Mouse (Mus musculus): ENCODE results near the gene Oasl2.
"Not testable (repeated sequence)": the region's sequence is repeated elsewhere in the genome, so short reads cannot be mapped to it uniquely, and the experiment has no call there.

Gene Oasl2

DNA sequence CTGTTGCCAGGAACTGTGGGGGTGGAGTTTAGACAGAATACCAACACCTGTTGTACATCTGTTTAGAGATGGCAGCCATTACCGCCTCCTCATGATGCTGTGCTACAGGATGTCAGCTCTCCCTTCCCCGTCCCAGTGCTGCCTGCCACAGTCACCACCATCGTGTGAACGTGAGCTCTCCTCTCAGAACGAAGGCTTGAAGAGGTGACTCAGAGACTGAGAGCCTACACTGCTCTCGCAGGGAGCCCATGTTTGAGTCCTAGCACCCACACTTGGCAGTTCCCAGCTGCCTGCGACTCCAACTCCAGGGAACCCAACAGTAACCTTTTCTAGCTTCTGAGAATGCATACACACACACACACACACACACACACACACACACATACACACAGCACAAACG lies 18.1 kb downstream of the Oasl2 start:
- in situ Hi-C loops (cut with MboI, MseI) = loop anchor here (5.0 kb wide), 1 partner anchor 58 kb away; the partner anchor contains the start of gene Gm9936

DNA sequence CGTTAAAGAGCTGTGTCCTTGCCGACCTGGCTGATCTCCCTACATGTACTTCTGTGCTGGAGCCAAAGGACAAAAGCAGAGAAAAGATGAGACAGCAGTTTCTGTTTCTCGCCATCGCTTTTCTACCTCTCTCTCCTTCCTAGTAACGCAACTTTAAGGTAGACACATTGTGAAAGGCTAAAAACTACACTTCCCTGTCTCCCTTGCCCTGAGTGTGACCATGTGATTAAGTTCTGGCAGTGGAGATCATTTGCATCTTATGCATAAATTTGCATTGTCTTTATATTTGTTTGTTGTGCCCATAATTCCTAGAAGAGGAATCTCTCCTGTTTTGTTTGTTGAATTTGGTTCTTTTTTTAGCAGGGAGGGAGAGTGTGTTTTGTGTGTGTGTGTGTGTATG lies 19.1 kb downstream of the Oasl2 start:
- in situ Hi-C loops (cut with MboI, MseI) = no loop called here

DNA sequence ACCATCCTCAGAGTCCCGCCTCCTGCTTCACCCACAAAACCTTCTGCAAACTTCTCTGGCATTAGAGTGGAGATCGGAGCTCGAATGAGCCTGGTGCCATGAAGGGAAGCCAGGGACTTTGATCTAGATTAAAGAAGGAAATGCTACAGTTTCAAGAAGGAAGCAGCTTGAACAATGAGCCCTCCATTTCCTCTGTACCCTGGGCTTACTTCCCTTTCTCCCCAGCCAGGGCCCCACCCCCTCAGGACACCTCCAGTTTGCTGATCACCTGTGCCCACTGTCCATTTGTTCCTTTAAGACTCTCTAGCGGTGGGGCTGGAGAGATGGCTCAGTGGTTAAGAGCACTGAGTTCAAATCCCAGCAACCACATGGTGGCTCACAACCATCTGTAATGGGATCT lies 20.0 kb downstream of the Oasl2 start:
- in situ Hi-C loops (cut with MboI, MseI) = no loop called here

DNA sequence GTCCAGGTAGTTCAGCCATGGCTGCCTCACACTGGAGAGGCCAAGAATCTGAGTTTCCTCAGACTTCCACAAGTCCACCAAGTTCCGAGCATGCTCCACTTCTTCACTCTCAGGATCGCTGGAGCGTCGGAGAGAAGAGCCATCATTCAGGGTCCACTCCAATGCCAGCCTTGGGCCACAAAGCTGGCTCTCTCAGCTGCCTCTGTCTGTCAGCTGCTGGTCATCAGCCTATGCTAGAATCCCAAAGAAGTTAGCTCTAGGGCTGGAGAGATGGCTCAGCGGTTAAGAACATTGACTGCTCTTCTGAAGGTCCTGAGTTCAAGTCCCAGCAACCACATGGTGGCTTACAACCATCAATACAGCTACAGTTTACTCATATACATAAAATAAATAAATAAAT lies 20.6 kb downstream of the Oasl2 start:
- in situ Hi-C loops (cut with MboI, MseI) = not testable (repeated sequence)

DNA sequence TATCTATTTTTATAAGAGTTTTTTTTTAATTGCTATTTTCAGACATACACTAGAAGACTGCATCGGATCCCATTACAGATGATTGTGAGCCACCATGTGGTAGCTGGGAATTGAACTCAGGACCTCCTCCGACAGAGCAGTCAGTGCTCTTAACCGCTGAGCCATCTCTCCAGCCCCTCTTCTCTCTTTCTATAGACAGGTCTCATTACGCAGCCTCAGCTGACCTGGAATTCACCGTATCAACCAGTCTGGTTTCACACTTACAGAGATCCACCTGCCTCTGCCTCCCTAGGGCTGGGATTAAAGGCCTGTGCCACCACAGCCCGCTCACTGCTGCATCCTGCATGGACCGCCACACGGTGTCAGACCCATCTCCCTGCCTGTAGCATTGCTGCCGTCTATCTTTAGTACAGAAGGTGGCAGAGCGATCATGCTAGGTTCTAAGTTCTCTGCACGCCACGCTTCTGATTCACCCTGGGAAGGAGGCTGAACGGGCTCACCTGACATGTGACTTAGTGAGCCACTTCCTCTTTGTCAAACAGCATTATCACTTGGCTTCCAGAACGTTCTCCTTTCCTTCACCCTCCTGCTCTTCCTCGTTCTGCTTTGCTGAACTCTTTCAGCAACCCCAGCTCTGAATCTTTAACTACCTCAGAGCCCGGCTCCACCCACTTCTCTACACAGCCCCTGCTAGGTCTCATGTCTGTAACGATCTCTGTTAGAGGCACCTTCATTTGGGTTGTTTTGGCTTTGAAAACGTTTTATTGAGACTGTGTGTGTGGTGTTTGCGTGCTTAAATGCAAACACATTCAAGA lies 25.0 kb downstream of the Oasl2 start:
- in situ Hi-C loops (cut with MboI, MseI) = no loop called here

DNA sequence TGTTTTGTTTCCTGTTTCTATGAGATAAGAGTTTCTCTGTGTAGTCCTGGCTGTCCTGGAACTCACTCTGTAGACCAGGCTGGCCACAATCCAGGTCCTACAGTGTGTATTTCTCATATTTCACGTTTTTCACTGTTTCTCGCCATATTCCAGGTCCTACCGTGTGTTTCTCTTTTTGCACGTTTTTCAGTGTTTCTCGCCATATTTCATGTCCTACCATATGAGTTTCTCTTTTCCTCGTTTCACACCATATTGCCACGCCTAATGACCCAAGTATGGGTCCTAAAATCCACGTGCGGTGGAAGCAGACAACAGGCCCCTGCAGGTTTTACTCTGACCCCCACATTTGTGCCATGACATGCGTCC lies 25.6 kb downstream of the Oasl2 start:
- in situ Hi-C loops (cut with MboI, MseI) = no loop called here

DNA sequence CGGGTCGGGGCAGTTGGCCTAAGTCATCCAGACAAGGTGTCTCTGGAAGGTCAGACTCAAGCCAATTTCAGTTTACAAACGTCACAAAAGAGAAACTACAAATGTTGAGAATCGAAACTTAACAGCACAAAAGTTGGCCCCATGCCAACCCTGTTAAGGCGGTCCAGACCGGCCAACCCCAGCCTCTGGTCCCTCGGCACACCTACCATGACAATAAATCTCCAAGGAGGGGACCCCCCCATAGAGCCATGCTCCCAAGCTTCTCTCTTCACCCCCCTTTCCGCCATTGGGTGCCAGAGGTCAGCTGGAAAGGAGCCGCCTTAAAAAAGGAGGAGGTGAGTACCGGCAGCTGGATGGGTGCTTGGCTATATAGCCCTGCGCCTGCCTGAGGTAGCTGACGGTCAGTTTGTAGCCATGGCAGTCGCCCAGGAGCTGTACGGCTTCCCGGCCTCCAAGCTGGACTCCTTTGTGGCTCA lies 26.3 kb downstream of the Oasl2 start, which contains the start of gene Oasl1:
Gene Oasl1 (plus strand): TSS at position 243 of the 476 bp plus-strand sequence.
- in situ Hi-C loops (cut with MboI, MseI) = no loop called here

DNA sequence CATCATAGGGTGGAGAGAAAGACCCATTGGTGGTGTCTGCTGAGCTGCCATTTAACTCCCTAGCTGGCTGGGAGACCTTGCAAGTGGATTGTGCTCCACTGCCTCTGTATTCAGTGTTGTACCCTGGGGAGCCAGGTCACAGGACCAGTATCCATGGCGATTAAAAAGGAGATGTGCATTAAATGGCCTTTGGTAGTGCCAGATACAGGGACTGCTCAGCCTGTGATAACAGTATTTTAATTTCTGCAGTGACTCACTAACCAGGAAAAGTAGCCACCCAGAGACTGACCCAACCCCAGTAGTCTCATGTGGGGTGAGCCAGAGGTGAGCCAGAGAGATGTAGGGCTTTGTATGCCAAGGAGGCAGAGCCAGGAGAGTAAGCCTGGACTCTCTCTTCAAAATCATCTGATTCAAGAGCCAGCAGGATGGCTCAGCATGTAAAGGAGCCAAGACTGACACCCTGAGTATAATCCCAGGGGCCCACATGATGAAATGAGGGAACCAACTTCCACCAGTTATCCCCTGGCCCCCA lies 29.5 kb downstream of the Oasl2 start:
- in situ Hi-C loops (cut with MboI, MseI) = no loop called here

DNA sequence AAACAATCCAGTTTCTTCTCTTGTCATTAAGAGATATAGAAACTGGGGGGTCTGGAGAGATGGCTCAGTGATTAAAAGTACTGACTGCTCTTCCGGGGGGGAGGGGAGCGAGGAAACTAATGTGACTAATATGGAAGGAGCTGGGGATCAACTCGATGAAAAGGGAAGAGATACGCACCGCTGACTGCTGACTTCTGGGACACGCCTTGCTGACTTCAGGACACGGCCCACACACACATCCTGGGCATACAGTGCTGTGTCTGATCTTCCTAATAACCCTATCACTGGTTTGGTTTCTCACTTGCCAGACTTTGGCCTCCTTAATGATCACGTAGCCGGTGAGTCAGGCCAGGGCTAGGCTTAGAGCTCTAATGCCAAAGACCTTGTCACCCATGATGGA lies 30.0 kb downstream of the Oasl2 start:
- in situ Hi-C loops (cut with MboI, MseI) = no loop called here

DNA sequence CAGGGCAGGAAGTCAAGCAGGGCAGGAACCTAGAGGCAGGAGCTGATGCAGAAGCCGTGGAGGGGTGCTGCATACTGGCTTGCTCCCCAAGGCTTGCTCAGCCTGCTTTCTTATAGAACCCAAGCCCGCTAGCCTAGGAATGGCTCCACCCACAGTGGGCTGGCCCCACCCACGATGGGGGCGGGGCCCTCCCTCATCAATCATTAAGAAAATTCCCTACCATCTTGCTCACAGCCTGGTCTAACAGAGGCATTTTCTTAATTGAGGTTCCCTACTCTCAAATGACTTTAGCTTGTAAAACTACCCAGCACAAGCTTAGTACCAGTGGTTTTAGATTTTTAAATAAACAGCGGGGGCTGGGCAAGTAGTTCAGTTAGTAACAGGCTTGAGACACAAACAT lies 34.9 kb downstream of the Oasl2 start:
- in situ Hi-C loops (cut with MboI, MseI) = no loop called here

DNA sequence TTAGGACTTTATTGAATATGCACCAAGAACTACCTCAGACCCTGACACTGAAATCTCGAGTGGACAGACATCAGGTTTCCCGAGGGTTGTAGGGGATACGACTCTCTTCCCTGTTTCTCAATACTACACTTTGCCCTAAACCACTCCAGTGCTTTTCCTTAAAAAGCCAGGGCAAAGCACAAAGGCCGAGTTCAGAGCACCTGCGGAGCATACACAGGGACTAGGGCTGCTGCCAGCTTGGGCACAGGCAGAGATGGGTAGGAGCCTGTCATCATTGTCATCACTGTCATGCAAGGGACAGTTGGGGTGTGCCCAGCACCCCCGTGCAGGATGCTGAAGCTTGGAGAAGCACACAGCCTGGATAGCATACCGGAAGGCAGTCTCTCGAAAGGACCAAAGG lies 36.5 kb downstream of the Oasl2 start:
- in situ Hi-C loops (cut with MboI, MseI) = no loop called here

DNA sequence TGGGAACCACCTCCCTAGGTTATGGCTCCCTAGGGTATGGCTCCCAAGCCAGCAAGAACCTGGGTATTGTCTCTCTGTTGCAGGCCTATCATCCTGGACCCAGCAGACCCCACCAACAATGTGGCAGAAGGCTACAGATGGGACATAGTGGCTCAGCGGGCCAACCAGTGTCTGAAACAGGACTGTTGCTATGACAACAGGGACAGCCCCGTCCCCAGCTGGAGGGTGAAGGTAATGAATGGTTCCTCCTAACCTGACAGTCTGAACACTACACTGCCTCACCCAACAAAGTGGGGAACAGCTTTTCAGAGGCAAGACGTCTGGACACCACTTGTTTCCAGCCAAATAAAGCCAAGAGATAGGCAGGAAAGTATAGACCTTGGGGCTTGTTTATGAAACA lies 39.1 kb downstream of the Oasl2 start:
- in situ Hi-C loops (cut with MboI, MseI) = no loop called here

DNA sequence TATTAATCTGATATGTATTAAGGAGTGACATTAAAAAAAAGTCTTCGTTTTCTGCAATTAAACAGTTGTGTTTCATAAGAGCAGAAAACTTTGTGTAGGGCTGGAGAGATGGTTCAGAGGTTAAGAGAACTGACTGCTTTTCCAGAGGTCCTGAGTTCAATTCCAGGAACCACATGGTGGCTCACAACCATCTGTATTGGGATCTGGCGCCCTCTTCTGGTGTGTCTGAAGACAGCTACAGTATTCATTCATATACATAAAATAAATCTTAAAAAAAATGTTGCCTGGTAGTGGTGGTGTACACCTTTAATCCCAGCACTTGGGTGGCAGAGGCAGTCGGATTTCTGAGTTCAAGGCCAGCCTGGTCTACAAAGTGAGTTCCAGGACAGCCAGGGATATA lies 44.4 kb downstream of the Oasl2 start:
- in situ Hi-C loops (cut with MboI, MseI) = not testable (repeated sequence)

DNA sequence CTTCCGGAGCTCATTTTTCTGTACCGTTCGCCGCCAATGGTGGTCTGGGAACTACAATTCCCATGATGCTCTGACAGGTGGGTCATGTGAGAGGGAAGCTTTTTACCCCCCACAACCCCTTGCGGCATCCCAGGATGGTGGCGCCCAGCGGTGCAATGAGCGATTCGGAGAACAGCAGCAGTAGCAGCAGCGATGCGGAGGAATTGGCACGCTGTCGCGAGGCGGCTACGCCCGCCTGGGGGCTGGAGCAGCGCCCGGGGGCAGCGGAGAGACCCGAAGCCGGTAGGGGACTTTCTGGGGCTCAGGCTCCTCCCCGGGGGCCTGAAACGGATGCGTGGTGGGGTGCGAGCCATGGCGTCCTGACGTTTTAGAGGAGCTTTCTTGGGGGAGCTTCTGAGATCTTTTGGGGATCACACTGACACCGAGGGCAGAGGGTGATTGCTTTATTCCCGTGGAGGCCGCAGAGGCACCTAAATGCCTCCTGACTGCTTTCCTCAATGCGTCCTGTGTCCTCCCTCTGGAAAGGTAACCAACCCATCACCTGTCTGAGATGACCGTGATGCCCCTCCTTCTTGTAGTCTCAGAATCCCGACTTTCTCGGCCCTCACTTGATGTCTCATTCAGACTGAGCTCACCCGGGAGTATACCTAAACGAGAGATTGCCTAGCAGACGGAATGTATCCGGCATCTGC lies 45.5 kb downstream of the Oasl2 start, which contains the start of gene 2210016L21Rik:
Gene 2210016L21Rik (plus strand): TSS at position 85 of the 692 bp plus-strand sequence.
- in situ Hi-C loops (cut with MboI, MseI) = no loop called here

DNA sequence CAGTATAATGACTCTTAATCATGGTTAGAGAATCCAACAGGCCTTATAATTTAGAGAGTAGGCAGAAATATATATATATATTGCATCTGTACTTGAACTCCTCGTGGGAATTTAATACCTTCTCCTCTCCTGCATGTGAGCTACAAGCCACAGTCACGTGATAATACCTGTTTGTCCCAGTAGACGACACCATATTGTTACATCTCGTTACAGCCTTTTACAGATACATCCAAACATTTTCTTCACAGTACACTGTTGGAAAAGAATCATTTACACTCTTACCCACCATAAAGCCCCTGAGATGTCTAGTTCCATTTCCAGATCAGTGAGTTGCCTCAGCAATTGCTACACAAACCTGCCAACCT lies 46.0 kb downstream of the Oasl2 start:
- in situ Hi-C loops (cut with MboI, MseI) = no loop called here

DNA sequence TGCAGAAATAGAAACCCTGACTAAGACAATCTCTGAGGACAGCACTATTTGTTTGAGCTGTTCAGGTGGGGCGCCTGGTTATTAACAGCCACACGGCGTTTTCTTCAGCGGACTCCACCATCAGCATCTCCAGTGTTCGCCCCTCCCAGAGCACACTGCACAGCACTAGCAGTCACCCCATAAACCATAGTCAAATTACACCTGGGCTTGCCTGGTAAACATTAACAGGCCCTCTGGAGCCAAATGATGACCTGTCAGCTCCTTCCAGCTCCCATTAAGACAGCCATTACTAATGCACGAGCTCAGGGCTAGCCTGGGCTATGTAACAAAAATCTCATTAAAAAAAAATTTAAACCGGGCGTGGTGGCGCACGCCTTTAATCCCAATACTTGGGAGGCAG lies 48.3 kb downstream of the Oasl2 start:
- in situ Hi-C loops (cut with MboI, MseI) = no loop called here

DNA sequence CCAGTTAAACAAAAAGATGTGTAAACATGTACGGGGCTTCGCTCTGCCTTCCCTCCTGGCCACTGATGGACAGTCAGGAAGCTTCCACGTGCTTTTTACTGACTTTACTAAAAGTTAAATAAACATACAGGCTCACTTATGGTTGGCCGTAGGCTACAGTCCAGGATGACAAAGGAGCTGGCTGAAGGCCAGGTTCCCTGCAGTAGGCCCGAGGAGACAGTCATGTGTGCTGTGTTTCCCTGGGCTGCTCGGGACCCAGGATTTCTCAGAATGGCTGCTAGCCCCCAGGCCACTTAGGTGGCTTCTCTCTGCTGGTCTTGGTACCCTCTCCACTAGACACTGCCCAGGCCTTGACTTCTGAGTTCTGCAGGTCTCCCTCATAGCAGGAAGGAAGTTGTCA lies 52.2 kb downstream of the Oasl2 start:
- in situ Hi-C loops (cut with MboI, MseI) = no loop called here

DNA sequence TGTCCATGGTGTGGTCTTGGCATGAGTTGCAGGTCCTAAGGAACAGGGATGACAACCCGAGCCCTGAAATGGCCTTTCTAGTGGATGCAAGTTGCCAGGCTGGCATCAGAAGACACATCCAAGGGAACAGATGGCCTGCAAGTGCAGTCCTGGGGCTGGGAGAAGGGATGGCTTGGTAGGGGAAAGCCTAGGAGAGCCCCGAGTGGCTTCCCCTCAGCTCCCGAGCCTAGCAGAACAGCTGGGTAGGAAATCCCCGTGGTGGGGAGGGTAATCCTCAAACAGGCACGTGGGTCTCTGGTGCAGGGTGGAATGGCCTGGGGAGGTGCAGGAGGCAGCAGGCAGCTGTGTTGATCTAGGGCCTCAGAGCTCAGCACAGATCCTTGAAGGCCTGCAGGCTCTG lies 52.6 kb downstream of the Oasl2 start:
- in situ Hi-C loops (cut with MboI, MseI) = no loop called here

DNA sequence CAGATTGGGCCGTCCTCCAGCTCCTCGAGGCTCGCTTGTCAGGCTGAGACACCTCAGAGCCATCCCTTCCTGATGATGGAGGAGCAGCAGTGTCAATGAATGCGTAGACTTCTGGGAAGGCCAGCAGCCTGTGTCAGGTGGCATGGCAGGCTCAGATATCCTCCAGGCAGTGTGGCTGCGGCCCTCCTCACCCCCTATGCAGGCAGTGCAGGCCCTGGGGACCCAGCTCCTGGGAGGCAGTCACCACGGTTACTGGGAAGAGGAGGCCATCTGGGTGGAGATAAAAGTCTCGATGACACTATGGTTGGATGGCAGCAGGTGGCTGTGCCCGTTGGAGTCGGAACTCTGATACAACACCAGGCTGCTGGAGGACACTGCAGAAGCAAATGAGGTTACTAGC lies 53.1 kb downstream of the Oasl2 start:
- in situ Hi-C loops (cut with MboI, MseI) = no loop called here

DNA sequence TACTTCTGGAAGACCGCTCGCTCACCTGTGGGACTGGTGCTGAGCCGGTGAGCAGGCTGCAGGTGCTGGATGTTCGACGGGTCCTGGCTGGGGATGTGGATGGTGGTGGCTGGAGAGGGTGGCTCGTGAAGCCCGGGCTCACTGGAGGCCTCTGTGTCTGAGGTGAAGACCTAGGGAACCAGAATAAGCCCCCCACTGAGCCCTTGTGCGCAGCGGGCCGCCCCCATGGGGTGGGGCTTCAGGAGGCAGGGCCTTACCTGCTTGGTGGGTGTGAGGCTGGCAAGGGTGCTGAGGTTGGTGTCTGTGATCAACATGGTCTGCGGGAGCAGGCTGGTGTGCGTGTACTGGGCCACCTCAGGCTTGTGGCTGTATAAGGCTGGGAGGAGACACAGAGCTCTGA lies 53.9 kb downstream of the Oasl2 start:
- in situ Hi-C loops (cut with MboI, MseI) = no loop called here

DNA sequence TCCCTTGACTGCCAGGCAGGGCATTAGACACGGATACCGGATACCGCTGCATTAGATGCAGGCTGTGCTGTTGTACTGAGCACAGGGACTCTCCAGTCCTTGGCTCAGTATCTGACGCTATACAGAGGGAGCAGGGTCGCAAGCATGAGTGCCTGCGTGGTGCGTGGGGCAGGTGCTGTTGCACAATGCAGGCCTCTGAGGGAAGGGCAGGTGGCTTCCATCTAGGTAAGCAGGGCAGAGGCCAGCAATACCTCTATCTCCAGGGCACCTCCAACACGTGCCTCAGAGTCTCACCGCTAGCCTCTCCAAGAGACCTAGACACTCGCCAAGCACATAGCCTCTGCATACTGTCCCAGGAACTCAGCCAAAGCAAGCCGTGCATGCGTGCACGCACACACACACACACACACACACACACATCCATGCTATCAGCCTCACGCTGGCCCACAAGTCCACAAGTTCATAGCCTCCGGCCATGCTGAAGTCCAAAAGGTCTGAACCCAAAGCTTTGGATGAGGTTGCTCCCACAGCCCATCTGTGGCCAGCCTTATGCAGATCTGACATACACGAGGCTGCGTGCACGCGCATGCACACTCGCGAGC lies 54.6 kb downstream of the Oasl2 start:
- in situ Hi-C loops (cut with MboI, MseI) = no loop called here

DNA sequence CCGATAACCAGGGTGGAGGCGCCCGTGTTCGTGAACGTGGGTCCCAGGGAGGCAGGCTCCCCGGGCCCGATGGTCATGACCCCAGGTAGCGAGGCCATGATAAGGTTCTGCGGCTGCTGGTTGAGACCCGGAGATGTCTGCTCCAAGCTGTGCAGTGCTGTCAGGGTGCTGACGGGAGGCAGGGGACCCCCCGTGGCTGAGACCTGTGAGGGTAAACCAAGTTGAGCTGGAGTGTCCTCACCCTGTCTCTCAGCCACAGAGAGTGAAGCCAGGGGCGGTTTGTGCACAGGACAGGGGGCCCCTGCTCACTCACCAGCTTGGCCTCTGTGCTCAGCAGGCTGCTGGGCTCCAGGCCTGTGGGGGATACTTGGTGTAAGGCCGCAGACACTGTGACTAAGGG lies 56.6 kb downstream of the Oasl2 start:
- in situ Hi-C loops (cut with MboI, MseI) = no loop called here

Data from regulatory T cell (primary cell).